Mouse (Mus musculus): ENCODE results near the gene Cpe. TPM values are rescaled to one million over a fixed set of nuclear protein-coding genes. Genes with fewer than 3 reads are reported as not detected.

Gene Cpe
- polyA plus RNA-seq, 1 experiment: 511 TPM

- Histone ChIP-seq H3K4me1 (ENCODE audit: control insufficient read depth, insufficient read depth, low read length) (peaks cover 2% of the 10 kb centered on the region; the same call in 1 of the 2 replicates), H3K27ac (ENCODE audit: insufficient read depth, low read length) (no peak overlapping the region)
- no peak for TF ChIP-seq CTCF (IDR thresholded peaks at IDR 0.05; ENCODE audit: borderline replicate concordance, insufficient read depth, low read length)
- TF ChIP-seq POLR2A (IDR thresholded peaks at IDR 0.05; ENCODE audit: low read depth, low read length): no peak
Measured at GRCm38 (mm10) chr8:64598206-64598605, 94.6 kb downstream of the Cpe start.

GRCm38 (mm10) chr8:64597042-64597970 is 95.5 kb downstream of the Cpe start:
- Histone ChIP-seq H3K4me1 (ENCODE audit: control insufficient read depth, insufficient read depth, low read length) (peaks cover 2% of the 10 kb centered on the region; the same call in 1 of the 2 replicates), H3K27ac (ENCODE audit: insufficient read depth, low read length) (no peak overlapping the region), H3K4me3 (ENCODE audit: insufficient read depth, low read length) (no peak overlapping the region)
- TF ChIP-seq CTCF (IDR thresholded peaks at IDR 0.05; ENCODE audit: borderline replicate concordance, insufficient read depth, low read length) (peak; percentile 73), POLR2A (IDR thresholded peaks at IDR 0.05; ENCODE audit: low read depth, low read length) (no peak)

More at GRCm38 (mm10) chr8:64598206-64598605, 94.6 kb downstream of the Cpe start:
- H3K4me3 ChIP-seq (ENCODE audit: insufficient read depth, low read length): no peak overlapping the region

DNA sequence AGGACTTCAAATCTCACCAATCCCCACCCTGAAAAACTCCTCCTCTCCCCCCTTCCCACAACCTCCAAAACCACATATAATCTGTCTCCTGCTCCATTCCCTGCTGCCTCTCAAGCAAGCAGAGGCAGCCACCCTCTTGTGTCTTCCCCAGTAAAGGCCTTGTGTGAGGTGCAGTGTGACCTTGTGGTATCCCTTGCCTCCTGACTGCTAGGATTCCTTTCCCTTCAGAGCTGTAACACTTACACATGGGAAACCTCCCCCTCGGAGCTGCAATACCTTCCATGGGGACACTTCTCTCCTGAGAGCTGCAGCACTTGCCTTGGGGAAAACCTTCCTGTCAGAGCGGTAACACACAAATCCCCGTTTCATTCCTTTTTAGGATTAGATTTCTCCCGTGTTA is 96.5 kb downstream of the Cpe start:
- Histone ChIP-seq H3K4me3 (ENCODE audit: insufficient read depth, low read length) (no peak overlapping the region), H3K27ac (ENCODE audit: insufficient read depth, low read length) (no peak overlapping the region)
- TF ChIP-seq POLR2A (IDR thresholded peaks at IDR 0.05; ENCODE audit: low read depth, low read length) (no peak), CTCF (IDR thresholded peaks at IDR 0.05; ENCODE audit: borderline replicate concordance, insufficient read depth, low read length) (no peak)

GRCm38 (mm10) chr8:64590456-64590855 is 102.4 kb downstream of the Cpe start:
- H3K4me1 ChIP-seq (ENCODE audit: control insufficient read depth, insufficient read depth, low read length): peaks cover 7% of the 10 kb centered on the region
- TF ChIP-seq CTCF (IDR thresholded peaks at IDR 0.05; ENCODE audit: borderline replicate concordance, insufficient read depth, low read length) (no peak), POLR2A (IDR thresholded peaks at IDR 0.05; ENCODE audit: low read depth, low read length) (no peak)
- H3K4me3 ChIP-seq (ENCODE audit: insufficient read depth, low read length): no peak overlapping the region
- no peak overlapping the region for H3K27ac ChIP-seq (ENCODE audit: insufficient read depth, low read length)

More for the DNA sequence above, 96.5 kb downstream of the Cpe start:
- peaks cover 2% of the 10 kb centered on the region; the same call in 1 of the 2 replicates for H3K4me1 ChIP-seq (ENCODE audit: control insufficient read depth, insufficient read depth, low read length)

- H3K4me3 ChIP-seq (ENCODE audit: insufficient read depth, low read length): no peak overlapping the region
- peaks cover 24% of the 10 kb centered on the region for H3K4me1 ChIP-seq (ENCODE audit: control insufficient read depth, insufficient read depth, low read length)
- TF ChIP-seq POLR2A (IDR thresholded peaks at IDR 0.05; ENCODE audit: low read depth, low read length): no peak
- no peak for TF ChIP-seq CTCF (IDR thresholded peaks at IDR 0.05; ENCODE audit: borderline replicate concordance, insufficient read depth, low read length)
- H3K27ac ChIP-seq (ENCODE audit: insufficient read depth, low read length): peak overlapping the region; percentile 94
Measured at GRCm38 (mm10) chr8:64582887-64583286, 110.0 kb downstream of the Cpe start.

- H3K27ac ChIP-seq (ENCODE audit: insufficient read depth, low read length): no peak overlapping the region
- no peak overlapping the region for H3K4me3 ChIP-seq (ENCODE audit: insufficient read depth, low read length)
- no peak for TF ChIP-seq POLR2A (IDR thresholded peaks at IDR 0.05; ENCODE audit: low read depth, low read length)
- no peak for TF ChIP-seq CTCF (IDR thresholded peaks at IDR 0.05; ENCODE audit: borderline replicate concordance, insufficient read depth, low read length)
- peaks cover 15% of the 10 kb centered on the region for H3K4me1 ChIP-seq (ENCODE audit: control insufficient read depth, insufficient read depth, low read length)
Measured at GRCm38 (mm10) chr8:64578221-64578620, 114.6 kb downstream of the Cpe start.

DNA sequence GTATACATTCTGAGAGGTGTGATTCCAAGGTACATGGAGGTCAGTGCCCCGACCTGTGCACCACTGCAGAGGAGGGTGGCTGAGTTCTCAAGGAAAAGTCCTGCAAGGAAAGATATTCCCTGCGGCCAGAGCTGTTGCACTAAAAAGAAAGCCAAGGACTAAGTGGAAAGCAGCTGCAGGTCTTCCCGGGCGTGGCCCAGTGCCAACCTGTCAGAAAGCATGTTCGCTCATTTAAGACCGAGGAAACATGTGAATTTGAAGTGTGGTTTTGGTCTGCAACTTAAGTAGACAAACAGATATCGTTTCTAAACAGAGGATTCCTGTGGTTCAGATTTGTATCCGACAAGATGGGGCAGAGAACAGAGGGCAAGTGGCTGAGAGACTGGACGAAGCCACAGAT is 117.9 kb downstream of the Cpe start:
- no peak overlapping the region for H3K27ac ChIP-seq (ENCODE audit: insufficient read depth, low read length)
- H3K4me3 ChIP-seq (ENCODE audit: insufficient read depth, low read length): no peak overlapping the region
- H3K4me1 ChIP-seq (ENCODE audit: control insufficient read depth, insufficient read depth, low read length): peaks cover 2% of the 10 kb centered on the region; the same call in 1 of the 2 replicates
- TF ChIP-seq CTCF (IDR thresholded peaks at IDR 0.05; ENCODE audit: borderline replicate concordance, insufficient read depth, low read length) (no peak), POLR2A (IDR thresholded peaks at IDR 0.05; ENCODE audit: low read depth, low read length) (no peak)

- TF ChIP-seq POLR2A (IDR thresholded peaks at IDR 0.05; ENCODE audit: low read depth, low read length) (no peak), CTCF (IDR thresholded peaks at IDR 0.05; ENCODE audit: borderline replicate concordance, insufficient read depth, low read length) (no peak)
- H3K4me1 ChIP-seq (ENCODE audit: control insufficient read depth, insufficient read depth, low read length): peaks cover 3% of the 10 kb centered on the region
Measured at GRCm38 (mm10) chr8:64548054-64548850, 144.6 kb downstream of the Cpe start.

GRCm38 (mm10) chr8:64543441-64543840 is 149.4 kb downstream of the Cpe start:
- peaks cover 13% of the 10 kb centered on the region for H3K4me1 ChIP-seq (ENCODE audit: control insufficient read depth, insufficient read depth, low read length)
- TF ChIP-seq POLR2A (IDR thresholded peaks at IDR 0.05; ENCODE audit: low read depth, low read length): no peak
- peak overlapping the region; percentile 84; the same call in 1 of the 2 replicates for H3K27ac ChIP-seq (ENCODE audit: insufficient read depth, low read length)
- no peak overlapping the region for H3K4me3 ChIP-seq (ENCODE audit: insufficient read depth, low read length)

More at GRCm38 (mm10) chr8:64548054-64548850, 144.6 kb downstream of the Cpe start:
- no peak overlapping the region for H3K4me3 ChIP-seq (ENCODE audit: insufficient read depth, low read length)
- no peak overlapping the region for H3K27ac ChIP-seq (ENCODE audit: insufficient read depth, low read length)

Other genes starting within 250 kb of the Cpe start
- 134 and 203 TPM in 2 replicates for gene Msmo1, start 40.7 kb upstream of the Cpe start, polyA plus RNA-seq (2011; ENCODE audit: insufficient read length, low read depth, missing spikeins)
- 13.1 and 16.6 TPM in 2 replicates for gene Klhl2, start 157.0 kb upstream of the Cpe start, polyA plus RNA-seq (2011; ENCODE audit: insufficient read length, low read depth, missing spikeins)